Mouse (Mus musculus) heart, embryonic 15.5 days (tissue): Measurements from ENCODE around the gene Slc35f3. TPM values are rescaled to one million over a fixed set of nuclear protein-coding genes. Genes with fewer than 3 reads are reported as not detected.

Experiments
- ATAC-seq: fragments of 200-750 bp; cut with Nextera tagmentation; replicated peaks from 2 replicates; pipeline ENCODE4 v1.8.0; 2017; ENCODE audit warnings: low read depth, moderate TSS enrichment; ENCODE audit not compliant: insufficient number of reproducible peaks, insufficient read depth, low FRiP score
- H3K27ac ChIP-seq: fragments of 300-500 bp; sonication (generic); 2 replicates; pipeline ENCODE4 v1.5.1; 2015; ENCODE audit warnings: mild to moderate bottlenecking, inconsistent platforms
- H3K27me3 ChIP-seq: fragments of 300-500 bp; sonication (generic); 2 replicates; pipeline ENCODE4 v1.6.1; 2015; ENCODE audit warnings: inconsistent platforms
- H3K36me3 ChIP-seq: fragments of 300-500 bp; sonication (generic); 2 replicates; pipeline ENCODE4 v1.6.1; 2015; ENCODE audit warnings: mild to moderate bottlenecking, inconsistent platforms
- H3K4me1 ChIP-seq: fragments of 300-500 bp; sonication (generic); replicated peaks from 2 replicates; pipeline ENCODE4 v1.6.1; 2015; ENCODE audit warnings: inconsistent platforms
- H3K4me2 ChIP-seq: fragments of 300-500 bp; sonication (generic); 2 replicates; pipeline ENCODE4 v1.6.1; 2015; ENCODE audit warnings: inconsistent platforms, mild to moderate bottlenecking, moderate library complexity
- H3K4me3 ChIP-seq: fragments of 300-500 bp; sonication (generic); 2 replicates; pipeline ENCODE4 v1.5.1; 2015; ENCODE audit warnings: mild to moderate bottlenecking, inconsistent platforms
- H3K9ac ChIP-seq: fragments of 300-500 bp; sonication (generic); 2 replicates; pipeline ENCODE4 v1.6.1; 2015; ENCODE audit warnings: mild to moderate bottlenecking, inconsistent platforms
- H3K9me3 ChIP-seq: fragments of 300-500 bp; sonication (generic); replicated peaks from 2 replicates; pipeline ENCODE4 v1.6.1; 2016; ENCODE audit warnings: inconsistent platforms
- WGBS: fragments of 180-500 bp; shearing (Covaris S2); methylation state at CpG from one replicate; pipeline ENCODE4 v1.1.7; 2015; ENCODE audit warnings: mixed read lengths; 5-methylcytosine and 5-hydroxymethylcytosine counted together
- polyA plus RNA-seq: library from polyadenylated mRNA; unstranded; fragments of >200 nt; fragmentation: Nextera tagmentation; extraction: Ambion mirVana; gene quantifications from 2 replicates; pipeline ENCODE4 v1.2.1, GENCODE M21; 2015

Slc35f3 gene
- polyA plus RNA-seq, 1 experiment from 2014 or later, result not detected

DNA sequence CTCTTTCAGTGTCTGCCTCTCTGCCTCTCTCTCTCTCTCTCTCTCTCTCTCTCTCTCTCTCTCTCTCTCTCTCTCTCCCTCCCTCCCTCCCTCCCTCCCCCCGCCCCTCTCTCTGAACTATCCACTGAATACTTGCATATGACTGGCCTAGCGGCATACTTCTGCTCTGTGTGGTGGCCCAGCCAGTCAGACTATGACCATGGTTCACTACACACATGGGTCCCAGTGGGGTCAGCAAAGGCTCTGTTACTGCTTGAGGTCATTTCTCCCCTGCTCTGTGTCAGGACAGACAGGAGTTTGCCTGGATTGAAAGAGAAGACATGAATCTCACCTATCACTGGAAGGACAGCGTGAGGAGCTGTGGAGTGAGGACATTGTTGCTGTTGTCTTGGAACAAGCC lies 40.5 kb downstream of the Slc35f3 start:
- Histone ChIP-seq H3K27ac (no peak overlapping the region), H3K9ac (no peak overlapping the region), H3K4me3 (no peak overlapping the region), H3K36me3 (no peaks in the 10 kb centered on the region), H3K4me2 (no peak overlapping the region), H3K9me3 (no peaks in the 10 kb centered on the region), H3K4me1 (no peaks in the 10 kb centered on the region), H3K27me3 (no peaks in the 10 kb centered on the region)
- 73% methylated on average over 2 of the region's 3 CpGs for WGBS
- ATAC-seq, result no peak

DNA sequence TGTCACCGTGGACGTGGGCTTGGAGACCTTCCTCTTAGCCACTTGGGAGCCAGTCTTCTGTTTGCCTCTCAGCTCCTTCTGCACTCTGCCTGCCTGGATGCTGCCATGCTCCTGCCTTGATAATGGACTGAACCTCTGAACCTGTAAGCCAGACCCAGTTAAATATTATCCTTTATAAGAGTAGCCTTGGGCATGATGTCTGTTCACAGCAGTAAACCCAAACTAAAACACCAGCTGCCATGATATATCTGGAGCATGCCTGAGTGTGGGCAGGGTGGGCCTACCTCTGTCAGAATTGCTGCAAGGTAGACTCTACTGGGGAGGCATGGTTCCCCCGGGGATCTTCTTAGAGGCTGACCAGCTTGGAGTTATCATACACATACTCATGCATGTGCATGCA lies 41.0 kb downstream of the Slc35f3 start:
- WGBS, result 81% methylated on average over 3 of the region's 3 CpGs
- Histone ChIP-seq H3K9ac (no peak overlapping the region), H3K4me3 (no peak overlapping the region), H3K27ac (no peak overlapping the region), H3K9me3 (no peaks in the 10 kb centered on the region), H3K36me3 (no peaks in the 10 kb centered on the region), H3K4me1 (no peaks in the 10 kb centered on the region), H3K27me3 (no peaks in the 10 kb centered on the region), H3K4me2 (no peak overlapping the region)
- no peak for ATAC-seq

- no peak overlapping the region for H3K4me3 ChIP-seq
- H3K36me3 ChIP-seq, result no peaks in the 10 kb centered on the region
- no peak for ATAC-seq
- WGBS, result 43% methylated on average over 1 of the region's 1 CpGs
- H3K9me3 ChIP-seq, result no peaks in the 10 kb centered on the region
- no peaks in the 10 kb centered on the region for H3K27me3 ChIP-seq
- no peaks in the 10 kb centered on the region for H3K4me1 ChIP-seq
- H3K9ac ChIP-seq, result no peak overlapping the region
- no peak overlapping the region for H3K27ac ChIP-seq
- no peak overlapping the region for H3K4me2 ChIP-seq
These were observed 42.8 kb downstream of the Slc35f3 start for GRCm38 (mm10) chr8:126341200-126341599.

- no peaks in the 10 kb centered on the region for H3K27me3 ChIP-seq
- H3K9me3 ChIP-seq, result no peaks in the 10 kb centered on the region
- no peak overlapping the region for H3K4me2 ChIP-seq
- H3K4me3 ChIP-seq, result no peak overlapping the region
- no peak overlapping the region for H3K27ac ChIP-seq
- H3K9ac ChIP-seq, result no peak overlapping the region
- H3K4me1 ChIP-seq, result no peaks in the 10 kb centered on the region
- WGBS, result 76% methylated on average over 5 of the region's 5 CpGs
- H3K36me3 ChIP-seq, result no peaks in the 10 kb centered on the region
- no peak for ATAC-seq
These were observed 45.1 kb downstream of the Slc35f3 start for GRCm38 (mm10) chr8:126343427-126343826.

- Histone ChIP-seq H3K9ac (no peak overlapping the region), H3K9me3 (no peaks in the 10 kb centered on the region), H3K27me3 (0 out of 2 replicates have a peak, but pooled peaks cover 3% of the 10 kb centered on the region), H3K36me3 (no peaks in the 10 kb centered on the region), H3K27ac (no peak overlapping the region), H3K4me2 (no peak overlapping the region), H3K4me3 (no peak overlapping the region), H3K4me1 (no peaks in the 10 kb centered on the region)
- WGBS, result 46% methylated on average over 4 of the region's 4 CpGs
- ATAC-seq, result no peak
These were observed 46.7 kb downstream of the Slc35f3 start for GRCm38 (mm10) chr8:126345100-126345499.

GRCm38 (mm10) chr8:126353259-126353658 lies 54.9 kb downstream of the Slc35f3 start:
- H3K27ac ChIP-seq, result no peak overlapping the region
- H3K4me1 ChIP-seq, result 0 out of 2 replicates have a peak, but pooled peaks cover 3% of the 10 kb centered on the region
- no peak overlapping the region for H3K4me2 ChIP-seq
- H3K27me3 ChIP-seq, result 0 out of 2 replicates have a peak, but pooled peaks cover 3% of the 10 kb centered on the region
- no peak overlapping the region for H3K4me3 ChIP-seq
- 62% methylated on average over 1 of the region's 1 CpGs for WGBS
- no peaks in the 10 kb centered on the region for H3K36me3 ChIP-seq
- ATAC-seq, result no peak
- H3K9me3 ChIP-seq, result no peaks in the 10 kb centered on the region
- no peak overlapping the region for H3K9ac ChIP-seq

GRCm38 (mm10) chr8:126357946-126358345 lies 59.6 kb downstream of the Slc35f3 start:
- no peak for ATAC-seq
- Histone ChIP-seq H3K4me1 (0 out of 2 replicates have a peak, but pooled peaks cover 3% of the 10 kb centered on the region), H3K27me3 (no peaks in the 10 kb centered on the region), H3K9ac (no peak overlapping the region), H3K27ac (no peak overlapping the region), H3K36me3 (no peaks in the 10 kb centered on the region), H3K4me2 (no peak overlapping the region), H3K9me3 (no peaks in the 10 kb centered on the region), H3K4me3 (no peak overlapping the region)
- WGBS, result 51% methylated on average over 3 of the region's 3 CpGs

DNA sequence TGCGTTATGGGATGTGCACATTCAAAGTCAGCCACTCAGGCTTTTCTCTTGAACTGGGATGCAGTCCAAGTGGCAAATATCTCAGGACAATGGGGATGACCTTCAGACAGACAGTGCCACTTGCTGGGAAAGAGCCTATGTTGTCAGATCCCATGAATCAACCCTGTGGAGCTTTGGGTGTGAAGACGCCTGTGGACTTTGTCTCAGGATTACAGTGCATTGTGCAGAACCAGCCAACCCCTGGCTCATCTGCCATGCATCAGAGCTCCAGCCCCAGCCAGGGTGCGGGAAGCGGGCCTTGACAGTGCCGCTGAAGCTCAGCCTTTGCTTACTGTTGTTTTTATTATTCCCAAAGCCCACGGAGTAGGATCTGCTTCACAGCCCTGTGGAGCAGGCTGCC lies 60.9 kb downstream of the Slc35f3 start:
- H3K4me3 ChIP-seq, result no peak overlapping the region
- ATAC-seq, result no peak

GRCm38 (mm10) chr8:126360106-126360505 lies 61.7 kb downstream of the Slc35f3 start:
- no peak overlapping the region for H3K4me3 ChIP-seq
- H3K4me2 ChIP-seq, result no peak overlapping the region
- H3K9ac ChIP-seq, result no peak overlapping the region
- no peak for ATAC-seq
- 67% methylated on average over 11 of the region's 11 CpGs for WGBS
- no peak overlapping the region for H3K27ac ChIP-seq
- no peaks in the 10 kb centered on the region for H3K36me3 ChIP-seq
- H3K4me1 ChIP-seq, result 0 out of 2 replicates have a peak, but pooled peaks cover under 1% of the 10 kb centered on the region
- H3K9me3 ChIP-seq, result no peaks in the 10 kb centered on the region
- no peaks in the 10 kb centered on the region for H3K27me3 ChIP-seq

More for the DNA sequence above, 60.9 kb downstream of the Slc35f3 start:
- Histone ChIP-seq H3K36me3 (no peaks in the 10 kb centered on the region), H3K27me3 (no peaks in the 10 kb centered on the region), H3K4me2 (no peak overlapping the region), H3K9ac (no peak overlapping the region), H3K9me3 (no peaks in the 10 kb centered on the region), H3K4me1 (0 out of 2 replicates have a peak, but pooled peaks cover 3% of the 10 kb centered on the region), H3K27ac (no peak overlapping the region)
- WGBS, result 64% methylated on average over 6 of the region's 6 CpGs

- 53% methylated on average over 5 of the region's 5 CpGs for WGBS
- Histone ChIP-seq H3K4me1 (no peaks in the 10 kb centered on the region), H3K9ac (no peak overlapping the region), H3K27ac (no peak overlapping the region), H3K36me3 (no peaks in the 10 kb centered on the region), H3K27me3 (no peaks in the 10 kb centered on the region), H3K4me2 (no peak overlapping the region), H3K9me3 (no peaks in the 10 kb centered on the region), H3K4me3 (no peak overlapping the region)
- ATAC-seq, result no peak
These were observed 62.3 kb downstream of the Slc35f3 start for GRCm38 (mm10) chr8:126360701-126361100.

- H3K27ac ChIP-seq, result no peak overlapping the region
- no peak overlapping the region for H3K4me2 ChIP-seq
- 64% methylated on average over 3 of the region's 3 CpGs for WGBS
- H3K9ac ChIP-seq, result no peak overlapping the region
- no peaks in the 10 kb centered on the region for H3K4me1 ChIP-seq
- no peak overlapping the region for H3K4me3 ChIP-seq
- H3K27me3 ChIP-seq, result no peaks in the 10 kb centered on the region
- ATAC-seq, result no peak
- no peaks in the 10 kb centered on the region for H3K9me3 ChIP-seq
- no peaks in the 10 kb centered on the region for H3K36me3 ChIP-seq
These were observed 67.9 kb downstream of the Slc35f3 start for GRCm38 (mm10) chr8:126366251-126366650.

GRCm38 (mm10) chr8:126368349-126369054 lies 70.1 kb downstream of the Slc35f3 start:
- Histone ChIP-seq H3K9ac (no peak overlapping the region), H3K9me3 (no peaks in the 10 kb centered on the region), H3K36me3 (no peaks in the 10 kb centered on the region), H3K4me2 (no peak overlapping the region), H3K4me1 (no peaks in the 10 kb centered on the region), H3K4me3 (no peak overlapping the region), H3K27me3 (no peaks in the 10 kb centered on the region), H3K27ac (no peak overlapping the region)
- no peak for ATAC-seq
- WGBS, result 70% methylated on average over 10 of the region's 10 CpGs
